Mouse (Mus musculus) MEL (cell line): ENCODE results near the gene Bcas2.

Source experiments
- CTCF ChIP-seq, 3 experiments: IDR thresholded peaks in 2 of 3; conservative IDR thresholded peaks in 1 of 3; 2 replicates each; pipeline ENCODE4 v1.5.1; 2011 to 2012; ENCODE audit warnings: low read length in 3 of 3, low read depth in 2 of 3, mild to moderate bottlenecking in 2 of 3, improper control_type of control experiment in 1 of 3, inconsistent platforms in 1 of 3, mixed read lengths in 1 of 3, moderate library complexity in 1 of 3; ENCODE audit not compliant: control insufficient read depth in 1 of 3, insufficient read depth in 1 of 3, poor library complexity in 1 of 3, severe bottlenecking in 1 of 3
- E2F4 ChIP-seq: IDR thresholded peaks from 2 replicates; pipeline ENCODE4 v1.6.1; 2011; ENCODE audit warnings: low read depth, low read length, improper control_type of control experiment, borderline replicate concordance
- EP300 ChIP-seq, 2 experiments: IDR thresholded peaks; 2 replicates each; pipeline ENCODE4 v1.6.1; 2011; ENCODE audit warnings: improper control_type of control experiment in 2 of 2, low read length in 2 of 2, low read depth in 1 of 2, mild to moderate bottlenecking in 1 of 2
- ETS1 ChIP-seq: IDR thresholded peaks from 2 replicates; pipeline ENCODE4 v1.6.1; 2012; ENCODE audit warnings: low read depth, mild to moderate bottlenecking, inconsistent platforms, low read length, improper control_type of control experiment, moderate library complexity
- GABPA ChIP-seq: IDR thresholded peaks from 2 replicates; pipeline ENCODE4 v1.6.1; 2012; ENCODE audit warnings: low read depth, mild to moderate bottlenecking, inconsistent platforms, low read length, improper control_type of control experiment, moderate library complexity
- MAFK ChIP-seq: IDR thresholded peaks from 2 replicates; pipeline ENCODE4 v1.6.1; 2011; ENCODE audit warnings: low read depth, mild to moderate bottlenecking, low read length, improper control_type of control experiment, borderline replicate concordance
- MXI1 ChIP-seq: IDR thresholded peaks from 2 replicates; pipeline ENCODE4 v1.6.1; 2011; ENCODE audit warnings: mild to moderate bottlenecking, low read depth, low read length, improper control_type of control experiment
- POLR2A ChIP-seq, 2 experiments: IDR thresholded peaks; 2 replicates each; pipeline ENCODE4 v1.6.1; 2011 to 2012; ENCODE audit warnings: low read length in 2 of 2, mild to moderate bottlenecking in 2 of 2, control low read depth in 1 of 2, improper control_type of control experiment in 1 of 2, low read depth in 1 of 2, moderate library complexity in 1 of 2; ENCODE audit not compliant: control insufficient read depth in 1 of 2, insufficient read depth in 1 of 2, poor library complexity in 1 of 2
- POLR2AphosphoS2 ChIP-seq: IDR thresholded peaks from 2 replicates; pipeline ENCODE4 v1.6.1; 2011; ENCODE audit warnings: low read length, improper control_type of control experiment
- USF1 ChIP-seq: IDR thresholded peaks from 2 replicates; pipeline ENCODE4 v1.6.1; 2014; ENCODE audit warnings: low read depth, mild to moderate bottlenecking, inconsistent platforms, low read length, improper control_type of control experiment, moderate library complexity
- ZNF384 ChIP-seq: IDR thresholded peaks from 2 replicates; pipeline ENCODE4 v1.6.1; 2012; ENCODE audit warnings: low read depth, mild to moderate bottlenecking, inconsistent platforms, low read length, improper control_type of control experiment

DNA sequence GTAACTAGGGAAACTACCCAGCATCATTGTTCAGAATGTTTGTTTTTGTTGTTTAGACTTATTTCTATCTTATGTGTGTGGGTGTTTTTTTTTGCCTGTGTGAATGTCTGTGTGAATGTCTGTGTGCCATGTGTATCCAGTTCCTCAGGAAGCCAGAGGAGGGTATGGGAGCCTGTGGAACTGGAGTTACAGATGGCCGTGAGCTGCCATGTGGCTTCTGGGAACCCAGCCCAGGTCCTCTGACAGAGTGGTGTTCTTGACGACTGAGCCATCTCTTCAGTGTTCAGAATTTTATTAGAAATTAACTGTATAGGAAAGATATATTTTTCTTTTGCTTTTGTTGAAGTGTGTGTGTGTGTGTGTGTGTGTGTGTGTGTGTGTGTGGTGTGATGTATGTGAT lies 50.0 kb downstream of the Bcas2 start:
- no peak for TF ChIP-seq CTCF (IDR thresholded peaks at IDR 0.05 in 2 of 3, conservative IDR thresholded peaks at IDR 0.05 in 1 of 3; ENCODE audit: control insufficient read depth in 1 of 3, insufficient read depth in 1 of 3, low read depth in 2 of 3, low read length in 3 of 3, poor library complexity in 1 of 3, severe bottlenecking in 1 of 3)
- TF ChIP-seq ETS1: no peak
- TF ChIP-seq GABPA: no peak
- no peak for TF ChIP-seq MXI1
- no peak for TF ChIP-seq POLR2A (IDR thresholded peaks at IDR 0.05; ENCODE audit: control insufficient read depth in 1 of 2, insufficient read depth in 1 of 2, low read depth in 1 of 2, low read length in 2 of 2, poor library complexity in 1 of 2)
- TF ChIP-seq MAFK: no peak
- no peak for TF ChIP-seq E2F4
- no peak for TF ChIP-seq ZNF384
- TF ChIP-seq USF1: no peak
- TF ChIP-seq POLR2AphosphoS2: no peak
- no peak for TF ChIP-seq EP300 (IDR thresholded peaks at IDR 0.05; ENCODE audit: low read depth in 1 of 2, low read length in 2 of 2)
